Mouse (Mus musculus): ENCODE data around the gene Lgals4.

The Lgals4 gene

DNA sequence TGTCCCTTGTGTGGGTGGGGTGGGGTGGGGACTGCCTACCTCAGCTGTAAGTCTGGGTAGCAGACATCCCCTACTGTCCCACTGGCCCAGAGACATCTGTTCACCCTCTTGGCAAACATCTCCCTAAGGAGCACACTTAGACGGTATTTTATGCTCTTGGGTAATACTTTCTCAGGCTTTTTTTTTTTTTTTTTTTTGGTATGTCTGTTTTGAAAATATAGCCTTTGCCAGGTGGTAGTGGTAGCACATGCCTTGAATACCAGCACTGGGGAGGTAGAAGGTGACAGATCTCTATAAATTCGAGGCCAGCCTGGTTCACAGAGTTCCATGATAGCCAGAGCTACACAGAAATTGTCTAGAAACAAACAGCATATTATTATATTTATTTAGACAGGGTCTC lies 9.7 kb upstream of the Lgals4 start:
- DNase-seq, result no peak

DNA sequence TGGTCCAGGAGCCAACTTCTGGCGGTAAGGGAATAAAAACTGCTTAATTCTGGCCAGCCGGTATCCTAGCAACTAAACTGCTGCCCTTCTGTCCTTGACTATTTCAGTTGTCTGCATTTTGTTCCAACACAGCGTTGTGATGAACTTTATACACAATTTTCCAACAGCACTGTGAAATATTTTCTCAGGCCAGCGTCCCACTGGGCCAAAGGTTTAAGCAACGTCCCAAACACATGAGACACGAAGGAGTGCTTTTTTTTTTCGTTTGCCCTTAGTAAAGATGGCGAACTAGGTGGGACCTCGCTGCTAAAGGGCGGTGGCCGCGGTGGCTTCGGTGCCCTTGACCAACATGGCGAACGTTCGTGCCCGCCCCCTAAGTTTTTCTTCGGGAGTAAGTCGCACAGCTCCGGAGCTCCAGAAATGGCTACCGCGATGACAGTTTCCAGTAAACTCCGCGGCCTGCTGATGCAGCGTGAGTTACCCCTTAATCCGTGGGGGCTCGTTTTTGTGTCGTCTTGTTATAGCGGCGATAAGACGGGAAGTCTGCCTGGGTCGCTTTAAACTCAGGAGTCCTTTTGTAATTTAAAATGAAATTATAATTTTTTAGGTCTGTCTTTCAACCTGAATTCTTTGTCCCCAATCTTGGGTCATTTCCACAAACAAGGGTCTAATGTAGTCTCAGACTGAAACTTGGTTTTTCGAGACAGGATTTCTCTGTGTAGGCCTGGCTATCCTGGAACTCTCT lies 8.5 kb upstream of the Lgals4 start, which contains the start of gene Ech1:
Gene Ech1, plus strand, starts transcription at position 277 of the 745 bp plus-strand sequence.
- DNase-seq, result peak; percentile 92

DNA sequence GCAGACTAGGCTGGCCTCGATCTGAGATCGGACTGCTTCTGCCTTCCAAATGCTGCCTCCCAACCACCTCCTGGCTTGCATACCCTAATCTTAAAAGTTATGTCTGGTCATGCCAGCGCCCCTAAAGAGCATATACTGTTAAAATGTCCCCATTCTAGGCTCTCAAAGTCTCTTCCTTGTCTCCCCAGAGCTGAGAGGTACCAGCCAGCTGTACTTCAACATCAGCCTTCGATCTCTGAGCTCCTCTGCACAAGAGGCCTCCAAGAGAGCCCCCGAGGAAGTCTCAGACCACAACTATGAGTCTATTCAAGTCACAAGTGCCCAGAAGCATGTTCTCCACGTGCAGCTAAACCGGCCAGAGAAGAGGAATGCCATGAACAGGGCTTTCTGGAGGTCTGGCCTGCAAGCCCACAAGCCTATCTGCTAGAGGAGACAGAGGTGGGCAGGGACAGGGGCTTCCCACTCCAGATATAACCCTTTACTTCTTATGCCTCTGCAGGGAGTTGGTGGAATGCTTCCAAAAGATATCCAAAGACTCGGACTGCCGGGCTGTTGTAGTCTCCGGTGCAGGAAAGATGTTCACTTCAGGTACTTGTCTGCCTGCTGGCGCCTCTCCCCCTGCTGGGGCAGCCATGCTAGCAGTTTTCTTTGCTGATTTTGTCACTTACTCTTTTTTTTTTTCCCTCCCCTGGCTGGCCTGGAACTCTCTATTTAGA lies 7.8 kb upstream of the Lgals4 start:
- peak; percentile 73 for DNase-seq

DNA sequence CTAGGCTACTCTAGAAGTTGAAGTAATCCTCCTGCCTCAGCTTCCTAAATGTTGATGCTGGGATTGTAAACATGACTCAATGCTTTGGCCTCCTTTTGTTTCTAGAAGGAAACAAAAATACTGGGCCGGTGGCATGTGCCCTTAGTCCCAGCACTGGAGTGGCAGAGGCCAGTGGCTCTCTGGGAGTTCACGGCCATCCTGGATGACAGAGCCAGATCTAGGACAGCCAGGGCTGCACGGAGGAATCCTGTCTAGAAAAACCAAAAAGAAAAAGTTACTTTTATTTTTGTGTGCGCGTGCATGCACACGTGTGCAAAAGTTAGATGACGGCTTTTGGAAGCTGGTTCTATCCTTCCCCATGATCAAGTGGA lies 7.3 kb upstream of the Lgals4 start:
- no peak for DNase-seq

DNA sequence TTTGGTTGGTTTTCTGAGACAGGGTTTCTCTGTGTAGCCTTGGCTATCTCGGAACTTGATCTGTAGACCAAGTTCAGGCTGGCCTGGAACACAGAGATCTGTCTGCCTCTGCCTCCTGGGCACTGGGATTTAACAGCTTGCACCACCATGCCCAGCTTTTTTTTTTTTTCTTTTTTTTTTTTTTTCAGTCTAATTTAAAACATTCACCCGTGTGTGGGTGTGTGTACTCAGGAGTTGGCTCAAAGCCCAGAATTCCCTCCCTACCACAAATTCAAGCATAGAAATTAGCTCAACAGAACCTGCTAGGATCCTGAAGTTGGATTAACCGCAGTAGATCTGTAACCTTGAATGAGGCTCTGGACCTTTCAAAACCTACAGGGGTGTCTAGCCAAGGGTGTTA lies 6.3 kb upstream of the Lgals4 start:
- DNase-seq, result no peak

DNA sequence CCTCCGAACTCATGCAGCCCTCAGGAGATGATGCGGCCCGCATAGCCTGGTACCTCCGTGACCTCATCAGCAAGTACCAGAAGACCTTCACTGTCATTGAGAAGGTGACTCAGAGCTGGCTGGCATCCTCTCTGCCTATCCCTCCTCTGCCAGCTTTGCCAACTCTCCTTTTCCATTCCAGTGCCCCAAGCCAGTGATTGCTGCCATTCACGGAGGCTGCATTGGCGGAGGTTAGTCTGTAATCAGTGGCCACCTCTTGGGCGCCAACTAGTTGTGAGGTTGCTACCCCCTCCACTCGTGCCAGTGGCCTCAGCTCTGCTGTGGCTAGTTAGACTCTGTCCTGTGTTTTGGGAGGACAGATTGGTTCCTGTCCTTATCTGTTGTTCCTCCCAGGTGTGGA lies 3.8 kb upstream of the Lgals4 start:
- no peak for DNase-seq

DNA sequence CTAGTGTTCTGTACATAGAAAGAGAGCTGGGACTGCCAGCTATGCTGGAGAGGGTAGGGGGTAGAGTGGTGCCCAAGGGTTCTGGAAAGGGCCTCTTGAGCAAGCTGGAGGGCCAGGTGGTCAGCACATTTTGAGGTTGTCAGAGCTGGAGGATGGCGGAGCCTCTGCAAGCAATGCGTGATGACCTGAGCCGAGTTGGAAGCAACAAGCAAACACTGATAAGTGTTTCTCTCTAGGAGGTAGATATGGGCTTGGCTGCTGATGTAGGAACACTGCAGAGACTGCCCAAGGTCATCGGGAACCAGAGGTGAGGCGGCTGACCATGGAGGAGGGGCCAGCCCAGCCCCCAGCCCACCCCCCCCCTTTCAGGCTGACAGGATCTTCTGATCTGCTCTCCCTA lies 2.7 kb upstream of the Lgals4 start:
- DNase-seq, result no peak

DNA sequence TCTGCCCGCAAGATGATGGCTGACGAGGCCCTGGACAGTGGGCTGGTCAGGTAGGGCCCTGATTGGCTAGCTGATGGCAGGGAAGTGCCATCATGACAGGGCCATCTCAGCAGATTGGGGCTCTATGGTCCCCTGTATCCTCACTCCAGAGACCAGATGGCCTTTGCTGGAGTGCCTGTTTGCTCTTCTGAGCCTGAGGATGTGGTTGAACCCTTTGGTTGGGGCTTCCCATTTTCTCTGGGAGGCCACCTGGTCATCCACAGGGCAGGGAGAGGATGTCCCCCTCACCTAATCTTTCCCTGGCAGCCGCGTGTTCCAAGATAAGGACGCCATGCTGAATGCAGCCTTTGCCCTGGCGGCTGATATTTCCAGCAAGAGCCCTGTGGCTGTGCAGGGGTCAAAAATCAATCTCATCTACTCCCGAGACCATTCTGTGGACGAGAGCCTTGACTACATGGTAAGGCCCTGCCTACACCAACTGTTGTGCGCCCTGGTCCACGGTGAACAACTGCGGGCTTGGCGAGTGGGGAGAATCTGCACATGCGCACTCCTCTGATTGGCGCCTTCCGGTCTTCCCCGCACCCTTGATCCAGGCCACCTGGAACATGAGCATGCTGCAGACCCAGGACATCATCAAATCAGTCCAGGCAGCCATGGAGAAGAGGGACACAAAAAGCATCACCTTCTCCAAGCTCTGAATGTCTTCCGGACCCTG lies 2.1 kb upstream of the Lgals4 start:
- DNase-seq, result no peak

DNA sequence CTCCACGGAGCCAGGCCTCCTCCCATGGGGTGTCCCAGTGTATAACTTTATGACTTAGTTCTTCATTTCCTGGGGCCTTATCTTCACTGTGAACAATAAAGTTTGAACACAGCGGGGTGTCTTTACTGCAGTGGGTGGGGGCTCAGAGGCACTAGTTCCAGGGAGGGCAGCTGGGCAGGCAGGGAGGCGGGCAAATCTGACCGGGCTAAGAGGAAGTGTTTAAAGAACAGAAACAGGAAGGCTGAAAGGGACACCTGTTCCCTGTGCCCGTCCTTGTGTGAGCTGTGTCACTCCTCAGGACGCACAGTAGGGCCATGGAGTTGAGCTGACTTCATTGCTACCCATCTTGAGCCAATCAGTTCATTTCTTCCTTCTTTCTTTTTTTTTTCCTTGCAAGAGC lies 1.5 kb upstream of the Lgals4 start:
- no peak for DNase-seq

DNA sequence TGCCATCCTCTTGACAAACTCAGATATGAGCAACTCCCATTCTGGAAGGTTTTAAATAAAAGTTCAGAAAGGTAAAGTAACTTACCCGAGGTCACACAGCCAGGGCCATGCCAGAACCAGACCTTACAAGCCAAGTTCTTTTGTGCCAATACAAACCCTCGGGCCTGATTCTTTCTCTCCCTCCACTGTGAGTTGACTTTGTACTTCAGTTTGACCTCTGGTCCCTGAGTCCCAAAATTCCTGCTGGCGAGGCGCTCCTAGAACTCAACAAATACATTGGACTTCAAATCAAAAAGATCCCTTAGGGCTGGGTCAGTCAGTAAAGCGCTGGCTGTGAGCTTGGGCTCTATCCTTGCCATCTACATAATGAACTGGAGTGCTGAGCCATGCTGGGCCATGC lies 3.3 kb downstream of the Lgals4 start:
- no peak for DNase-seq

DNA sequence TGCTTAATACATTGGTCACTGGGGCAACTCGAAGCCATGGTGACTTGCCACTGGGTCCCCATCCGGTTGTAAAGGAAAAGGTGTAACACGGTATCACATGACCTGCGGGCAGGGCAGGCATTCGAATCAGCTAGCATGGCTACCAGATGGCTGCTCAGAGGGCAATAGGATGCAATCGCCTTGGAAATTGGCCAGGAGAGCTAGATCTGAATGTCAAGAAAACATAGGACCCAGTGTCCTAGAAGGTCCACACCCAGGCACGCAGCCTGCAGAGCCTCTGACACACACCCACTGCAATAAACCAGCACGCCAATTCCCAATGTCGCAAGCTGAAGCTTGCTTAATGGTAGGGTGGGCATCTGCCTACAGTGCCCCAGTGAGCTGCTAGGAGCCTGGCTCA lies 4.7 kb downstream of the Lgals4 start:
- DNase-seq, result no peak

DNA sequence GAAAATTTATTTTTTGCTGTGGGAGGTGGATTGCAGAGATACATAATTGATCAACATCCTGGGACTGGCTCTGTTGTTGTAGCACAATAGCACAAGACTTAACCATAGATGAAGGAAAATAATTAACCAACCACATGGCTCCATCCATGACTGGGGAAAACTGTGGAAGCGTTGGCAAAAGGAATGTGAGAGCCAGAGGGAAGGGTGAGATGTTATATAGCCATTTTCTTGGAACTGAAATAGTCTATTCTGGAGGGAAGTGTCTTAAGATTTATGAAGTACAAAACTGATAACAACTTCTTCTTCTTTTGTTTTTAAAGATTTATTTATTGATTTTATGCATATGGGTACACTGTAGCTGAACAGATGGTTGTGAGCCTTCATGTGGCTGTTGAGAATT lies 13.6 kb downstream of the Lgals4 start:
- no peak for DNase-seq

DNA sequence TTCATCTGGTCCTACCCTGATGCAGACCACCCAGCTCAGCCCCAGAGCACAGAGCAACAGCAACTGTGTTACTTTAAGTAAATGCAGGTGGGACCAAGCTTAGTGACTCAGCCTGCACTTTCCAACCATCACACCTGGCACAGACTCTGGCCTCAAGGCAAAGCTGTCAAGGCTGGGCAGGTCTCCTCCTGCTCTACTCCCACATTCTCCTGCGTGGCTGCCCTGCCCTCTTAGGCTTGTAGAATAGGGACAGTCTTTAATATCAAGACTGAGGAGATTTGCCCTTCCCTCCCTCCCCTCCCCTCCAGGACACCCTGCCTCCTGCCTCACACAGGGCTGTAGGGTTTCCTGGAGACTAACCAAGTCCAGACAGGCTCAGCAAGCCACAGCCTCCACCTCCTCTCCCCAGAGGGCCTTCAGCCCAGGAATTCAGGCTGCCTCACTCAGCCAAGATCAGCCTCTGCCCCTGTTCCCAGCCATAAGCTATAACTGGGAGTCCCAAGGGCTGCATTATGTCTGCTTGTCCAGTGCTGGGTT lies 16.1 kb downstream of the Lgals4 start:
- no peak for DNase-seq

DNA sequence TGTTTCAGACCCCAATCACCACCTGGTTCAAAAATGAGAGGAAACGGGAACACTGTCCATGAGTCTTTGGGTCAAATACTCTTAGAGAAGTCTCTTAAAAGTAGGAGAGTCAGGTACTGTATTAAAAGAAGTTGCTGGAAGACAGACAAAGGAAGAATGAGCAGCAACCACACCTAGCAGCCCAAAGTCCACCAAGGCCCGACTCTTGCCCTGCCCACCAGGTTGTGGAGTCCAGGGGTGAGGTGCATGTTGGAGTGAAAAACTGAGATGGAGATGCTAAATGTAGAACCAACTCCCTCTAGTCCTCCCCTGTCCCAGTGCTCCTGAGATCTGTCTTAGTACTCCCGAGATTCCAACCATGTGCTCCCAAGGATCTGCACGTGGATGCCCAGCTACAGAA lies 17.0 kb downstream of the Lgals4 start:
- no peak for DNase-seq

DNA sequence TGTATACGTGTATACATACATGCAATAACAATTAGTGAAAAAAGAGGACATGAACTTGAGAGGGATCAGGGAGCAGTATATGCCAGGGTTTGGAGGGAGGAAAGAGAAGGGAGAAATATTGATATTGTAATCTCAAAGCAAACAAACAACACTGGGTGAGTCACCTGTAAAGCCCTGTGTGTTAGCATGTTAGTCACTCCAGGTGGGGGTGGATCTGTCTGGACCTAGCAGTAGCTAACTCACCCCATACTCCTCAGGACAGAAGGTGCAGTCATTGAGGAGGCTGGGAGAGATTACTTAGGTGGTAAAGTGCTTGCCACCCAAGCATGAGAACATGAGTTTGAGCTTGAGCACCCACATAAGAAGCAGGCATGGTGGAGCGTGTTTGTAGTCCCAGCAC lies 26.3 kb downstream of the Lgals4 start:
- DNase-seq, result no peak

DNA sequence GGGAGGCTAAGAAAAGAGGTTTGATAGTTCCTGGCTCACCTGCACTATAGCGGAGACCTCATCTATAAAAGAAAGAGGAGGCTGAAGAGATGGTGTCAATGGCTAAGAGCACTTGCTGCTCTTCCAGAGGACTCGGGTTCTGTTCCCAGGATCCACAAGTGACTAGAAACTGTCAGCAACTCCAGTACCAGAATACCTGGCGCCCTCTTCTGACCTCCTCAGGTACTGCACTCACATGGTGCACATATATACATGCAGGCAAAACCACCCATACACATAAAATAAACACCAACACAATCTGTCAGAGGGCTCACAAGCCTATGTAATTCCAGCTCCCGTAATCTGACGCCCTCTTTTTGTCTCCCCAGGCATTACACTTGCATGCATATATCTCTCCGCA lies 27.2 kb downstream of the Lgals4 start:
- DNase-seq, result peak; percentile 44

DNA sequence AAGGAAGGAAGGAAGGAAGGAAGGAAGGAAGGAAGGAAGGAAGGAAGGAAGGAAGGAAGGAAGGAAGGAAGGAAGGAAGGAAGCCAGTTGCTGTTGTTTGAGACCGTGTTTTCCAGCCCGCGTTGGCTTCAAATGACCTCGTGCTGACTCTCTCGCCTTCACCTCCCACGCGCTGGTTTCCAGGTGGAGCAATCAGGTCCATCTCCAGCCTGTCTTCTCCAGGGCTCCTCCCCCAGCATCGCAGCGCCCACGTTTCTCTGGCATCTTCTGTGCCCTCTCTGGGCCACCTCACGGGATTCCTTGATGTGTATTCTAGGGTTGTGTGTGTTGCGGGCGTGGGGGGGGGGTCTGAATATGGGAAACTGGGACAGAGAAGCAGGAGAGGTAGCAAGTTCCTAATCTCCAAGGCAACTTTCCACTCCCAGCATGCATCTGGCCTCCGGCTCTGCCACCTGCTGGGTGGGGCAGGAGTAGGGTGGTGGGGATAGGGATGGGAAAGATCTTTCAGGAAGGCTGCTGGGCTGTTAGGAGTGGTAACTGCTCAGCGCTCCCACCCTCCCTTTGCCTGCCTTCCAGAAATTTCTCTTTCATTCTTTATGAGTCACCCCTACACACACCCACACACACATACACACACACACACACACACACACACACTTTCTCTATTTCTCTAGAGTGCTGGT lies 29.3 kb downstream of the Lgals4 start:
- no peak for DNase-seq

DNA sequence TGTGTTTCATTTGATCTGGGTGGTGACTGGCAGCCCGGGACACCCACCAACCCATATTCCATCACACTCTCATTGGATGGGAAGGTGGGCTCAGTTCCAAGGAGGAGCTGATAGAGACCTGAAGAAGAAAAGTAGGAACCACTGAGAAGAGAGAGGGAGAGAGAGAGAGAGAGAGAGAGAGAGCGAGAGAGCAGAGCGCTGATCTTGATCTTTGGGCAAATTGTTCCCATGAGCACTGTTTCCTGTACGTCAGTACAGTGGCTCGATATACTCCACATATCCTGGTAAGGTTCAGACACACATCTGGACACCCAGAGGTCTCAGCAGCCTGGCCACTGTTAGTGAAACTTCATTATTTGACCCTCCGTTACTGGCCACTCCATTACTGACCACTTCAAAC lies 29.9 kb downstream of the Lgals4 start, which contains the start of gene Lgals7:
Gene Lgals7, plus strand, starts transcription at position 314 of the 400 bp plus-strand sequence.
- DNase-seq, result no peak

DNA sequence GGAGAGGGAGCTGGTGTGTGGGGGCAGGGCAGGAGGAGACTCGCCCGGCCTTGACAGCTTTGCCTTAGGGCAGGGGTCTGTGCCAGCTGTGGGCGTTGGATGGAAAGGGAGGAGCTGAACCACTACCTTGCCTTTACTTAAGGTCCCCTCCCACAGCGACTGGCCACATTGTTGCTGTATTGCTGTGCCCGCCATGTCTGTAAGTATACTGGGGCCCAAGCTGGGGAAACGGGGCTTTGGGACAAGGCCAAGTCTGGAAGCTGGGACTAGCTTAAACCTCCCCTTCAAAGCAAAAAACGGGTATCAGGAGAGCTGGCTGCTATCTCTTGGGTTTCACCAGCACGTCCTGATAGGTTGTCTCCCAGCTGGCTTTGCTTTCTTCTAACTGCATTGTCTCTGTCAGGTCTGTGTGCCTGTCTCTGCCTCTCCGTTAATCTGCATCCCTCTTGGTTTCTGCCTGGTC lies 30.7 kb downstream of the Lgals4 start:
- DNase-seq, result no peak

DNA sequence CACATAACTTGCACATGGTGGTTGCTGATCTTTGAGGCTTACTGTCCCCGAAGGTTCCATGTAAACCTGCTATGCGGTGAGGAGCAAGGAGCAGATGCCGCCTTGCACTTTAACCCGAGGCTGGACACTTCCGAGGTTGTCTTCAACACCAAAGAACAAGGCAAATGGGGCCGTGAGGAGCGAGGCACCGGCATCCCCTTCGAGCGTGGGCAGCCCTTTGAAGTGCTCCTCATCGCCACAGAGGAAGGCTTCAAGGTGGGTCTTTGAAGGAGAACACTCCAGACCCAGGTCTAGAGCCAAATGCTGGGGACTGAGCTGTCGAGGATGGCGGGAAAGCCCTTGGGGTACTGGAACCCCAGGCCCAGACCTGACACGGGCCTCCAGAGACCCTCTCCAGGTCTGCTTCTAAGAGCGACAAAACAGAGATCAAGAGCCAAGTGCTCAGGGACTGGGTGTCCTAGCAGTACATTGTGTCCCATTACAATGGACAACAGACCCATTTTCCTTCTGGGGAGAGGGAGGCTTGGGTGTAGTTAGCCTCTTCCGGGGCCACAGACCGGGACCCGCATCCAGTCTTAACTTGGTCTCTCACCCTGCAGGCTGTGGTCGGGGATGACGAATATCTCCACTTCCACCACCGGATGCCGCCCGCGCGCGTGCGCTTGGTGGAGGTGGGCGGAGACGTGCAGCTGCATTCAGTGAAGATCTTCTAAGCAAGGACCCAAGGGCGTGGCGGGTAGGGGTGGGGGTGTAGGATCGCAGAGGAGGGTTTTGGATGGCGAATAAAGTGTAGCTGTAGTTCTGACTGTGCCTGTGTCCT lies 32.0 kb downstream of the Lgals4 start:
- peak; percentile 97 for DNase-seq

DNA sequence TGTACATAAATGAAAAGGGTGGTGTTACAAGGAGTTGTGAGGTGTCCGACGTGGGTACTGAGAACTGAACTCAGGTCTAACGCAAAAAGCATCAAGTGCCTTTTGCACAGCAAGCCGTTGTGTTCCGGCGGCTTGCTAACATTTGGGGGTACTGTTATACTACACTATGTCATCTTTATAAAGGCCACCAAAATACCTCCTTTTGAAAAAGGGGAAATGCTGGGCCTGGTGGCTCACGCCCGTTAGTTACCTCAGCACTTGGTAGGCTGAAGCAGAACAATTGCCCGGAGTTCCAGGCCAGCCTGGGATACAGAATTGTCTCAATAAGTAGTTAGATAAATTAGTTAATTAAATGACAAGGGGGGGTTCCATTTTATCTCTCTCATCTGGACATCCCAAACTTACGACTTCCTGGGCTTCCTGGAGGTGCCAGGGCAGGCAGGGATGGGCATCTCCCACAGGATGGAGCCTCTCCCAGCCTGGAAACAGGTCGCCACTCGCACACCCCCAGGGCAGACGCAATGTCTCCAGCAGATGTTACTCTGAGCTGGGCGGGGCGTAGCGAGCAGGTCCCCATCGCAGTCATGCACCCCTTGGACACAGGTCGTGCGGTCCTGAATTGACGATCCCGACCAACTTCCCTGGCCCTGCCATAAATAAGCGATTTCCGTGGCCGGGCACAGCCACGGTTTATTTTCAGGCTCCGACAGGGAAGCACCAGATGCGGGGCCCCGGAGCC lies 33.3 kb downstream of the Lgals4 start:
- no peak for DNase-seq
